Mouse (Mus musculus): Measurements from ENCODE around the gene Gm7168. TPM values are rescaled to one million over a fixed set of nuclear protein-coding genes. Genes with fewer than 3 reads are reported as not detected.

Gene Gm7168
- polyA plus RNA-seq, 1 experiment from 2014 or later: not detected

Other genes with a start within 250 kb of the Gm7168 start
- gene Afdn, start 187.8 kb upstream of the Gm7168 start, polyA plus RNA-seq (2014; fragmentation: Nextera tagmentation; extraction: Ambion mirVana): 107 and 129 TPM in 2 replicates
- 16.9 and 21.1 TPM in 2 replicates for gene Tcte2, start 186.5 kb upstream of the Gm7168 start, polyA plus RNA-seq (2014; fragmentation: Nextera tagmentation; extraction: Ambion mirVana)
- gene Gm7356, start 55.3 kb downstream of the Gm7168 start, polyA plus RNA-seq (2014; fragmentation: Nextera tagmentation; extraction: Ambion mirVana): not detected in 2 replicates
- not detected in 2 replicates for gene Gm7358, start 111.2 kb downstream of the Gm7168 start, polyA plus RNA-seq (2014; fragmentation: Nextera tagmentation; extraction: Ambion mirVana)